Mouse (Mus musculus) erythroblast, embryonic 14.5 days (primary cell): ENCODE data around the gene Pik3r3.

Experiments
- GATA1 ChIP-seq: IDR thresholded peaks from 2 replicates; pipeline ENCODE4 v1.6.1; 2012; ENCODE audit warnings: low read length, inconsistent platforms, mixed read lengths
- TAL1 ChIP-seq: IDR thresholded peaks from 3 replicates; pipeline ENCODE4 v1.6.1; 2012; ENCODE audit warnings: low read length, inconsistent platforms, mixed read lengths

DNA sequence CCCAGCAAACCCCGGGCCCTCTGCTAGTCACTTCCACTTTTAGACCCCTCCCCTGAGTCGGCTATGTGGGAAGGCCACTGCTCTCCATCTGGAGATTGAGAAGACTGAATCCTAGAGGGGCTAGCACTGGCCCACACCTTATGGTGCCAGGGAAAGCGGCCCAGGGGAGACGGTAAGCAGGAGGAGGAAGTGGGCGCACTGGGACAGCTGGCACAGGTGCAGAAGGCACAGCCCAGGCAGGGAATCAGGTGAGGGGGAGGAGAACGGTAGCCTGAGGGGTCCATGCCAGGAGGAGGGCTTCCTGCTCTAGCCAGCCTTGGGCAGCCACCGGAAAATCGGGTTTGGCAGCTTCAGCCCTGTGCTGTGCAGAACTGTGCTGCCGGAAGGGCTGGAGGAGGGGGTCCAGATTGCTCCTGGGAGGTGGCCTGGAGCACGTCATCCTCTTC, 44.9 kb upstream of the Pik3r3 start:
- TF ChIP-seq TAL1 (no peak), GATA1 (no peak)
